Mouse (Mus musculus) G1E (cell line): ENCODE results near the gene Rpl39l.
"Not testable (repeated sequence)": the region's sequence is repeated elsewhere in the genome, so short reads cannot be mapped to it uniquely, and the experiment has no call there.

Source experiments
- CTCF ChIP-seq: IDR thresholded peaks from 2 replicates; pipeline ENCODE4 v1.5.1; 2012; ENCODE audit warnings: low read depth, low read length, inconsistent platforms, mixed read lengths
- GATA1 ChIP-seq: IDR thresholded peaks from 2 replicates; pipeline ENCODE4 v1.6.1; 2012; ENCODE audit warnings: borderline replicate concordance, low read length, inconsistent platforms, mixed read lengths
- TAL1 ChIP-seq: conservative IDR thresholded peaks from 2 replicates; pipeline ENCODE4 v1.6.1; 2012; ENCODE audit warnings: low read depth, low read length, inconsistent platforms, mixed read lengths

DNA sequence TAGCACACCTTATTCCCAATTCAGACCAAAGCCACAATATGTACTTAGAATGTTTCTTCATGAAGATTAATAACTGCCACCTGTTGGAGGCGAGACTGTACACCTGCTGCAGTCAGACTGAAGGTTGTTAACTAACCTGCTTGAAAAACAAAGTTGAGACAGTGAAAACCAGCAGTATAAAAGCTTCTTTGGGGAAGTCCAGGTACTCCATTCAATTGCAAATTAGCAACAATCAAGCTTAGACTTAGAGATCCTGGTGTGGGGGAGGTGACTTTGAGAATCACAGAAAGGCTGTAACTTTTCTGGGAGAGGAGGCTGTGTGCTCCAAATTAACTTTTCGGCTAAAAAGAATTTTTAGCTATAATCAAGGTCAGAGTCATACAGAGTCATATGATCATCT, 47.0 kb downstream of the Rpl39l start:
- TF ChIP-seq TAL1, CTCF, GATA1: not testable (repeated sequence)
